Mouse (Mus musculus): Measurements from ENCODE around the gene B3gnt8. TPM values are rescaled to one million over a fixed set of nuclear protein-coding genes. Genes with fewer than 3 reads are reported as not detected.

Gene B3gnt8
- polyA plus RNA-seq, 1 experiment from 2014 or later, result 0.67 TPM

DNA sequence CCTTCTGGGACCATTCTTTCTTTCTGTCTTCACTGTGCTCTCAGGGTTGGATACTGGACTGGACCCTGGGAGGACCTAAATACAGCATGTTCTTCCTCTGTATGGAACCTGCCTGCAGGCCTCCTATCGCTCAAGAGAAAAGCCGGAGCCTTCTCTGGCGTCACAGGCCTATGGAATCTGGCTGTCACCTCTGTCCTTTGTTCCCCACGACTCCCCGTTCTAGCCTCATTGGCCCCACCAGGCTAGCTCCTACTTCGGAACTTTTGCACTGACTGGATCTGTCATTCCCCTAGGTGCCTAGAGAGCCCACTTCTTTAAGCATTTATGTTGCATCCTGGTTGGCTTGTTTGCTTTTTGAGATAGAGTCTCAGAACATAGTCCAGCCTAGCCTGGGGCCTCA, 58.2 kb downstream of the B3gnt8 start:
- Histone ChIP-seq H3K4me2 (no peak overlapping the region), H3K4me1 (peaks cover 52% of the 10 kb centered on the region), H3K4me3 (no peak overlapping the region), H3K9me3 (replicated peaks) (no peaks in the 10 kb centered on the region), H3K27me3 (peaks cover 51% of the 10 kb centered on the region), H3K9ac (no peak overlapping the region), H3K27ac (no peak overlapping the region), H3K36me3 (ENCODE audit: poor library complexity, severe bottlenecking) (peaks cover 14% of the 10 kb centered on the region)
- no peak for ATAC-seq
- WGBS, result 85% methylated on average over 6 of the region's 6 CpGs

Other genes starting within 250 kb of the B3gnt8 start
- gene Lipe, start 227.9 kb upstream of the B3gnt8 start, polyA plus RNA-seq (2015; fragmentation: Nextera tagmentation; extraction: Ambion mirVana), result 10.6 and 11.9 TPM in 2 replicates
- 0.40 and 0.45 TPM in 2 replicates for gene Cxcl17, start 213.8 kb upstream of the B3gnt8 start, polyA plus RNA-seq (2015; fragmentation: Nextera tagmentation; extraction: Ambion mirVana)
- 0.39 and 0.49 TPM in 2 replicates for gene Ceacam1, start 149.1 kb upstream of the B3gnt8 start, polyA plus RNA-seq (2015; fragmentation: Nextera tagmentation; extraction: Ambion mirVana)
- 0.14 and 0.15 TPM in 2 replicates for gene Ceacam2, start 86.8 kb upstream of the B3gnt8 start, polyA plus RNA-seq (2015; fragmentation: Nextera tagmentation; extraction: Ambion mirVana)
- gene Erich4, start 10.8 kb upstream of the B3gnt8 start, polyA plus RNA-seq (2015; fragmentation: Nextera tagmentation; extraction: Ambion mirVana), result not detected in 2 replicates
- gene Dmac2, start 7.2 kb upstream of the B3gnt8 start, polyA plus RNA-seq (2015; fragmentation: Nextera tagmentation; extraction: Ambion mirVana), result 25.6 and 27.4 TPM in 2 replicates
- 48.1 and 49.0 TPM in 2 replicates for gene Bckdha, start 32.3 kb downstream of the B3gnt8 start, polyA plus RNA-seq (2015; fragmentation: Nextera tagmentation; extraction: Ambion mirVana)
- 54.0 and 55.2 TPM in 2 replicates for gene Exosc5, start 32.5 kb downstream of the B3gnt8 start, polyA plus RNA-seq (2015; fragmentation: Nextera tagmentation; extraction: Ambion mirVana)
- 5.2 and 7.5 TPM in 2 replicates for gene Tmem91, start 48.5 kb downstream of the B3gnt8 start, polyA plus RNA-seq (2015; fragmentation: Nextera tagmentation; extraction: Ambion mirVana)
- 40.2 and 48.4 TPM in 2 replicates for gene B9d2, start 54.1 kb downstream of the B3gnt8 start, polyA plus RNA-seq (2015; fragmentation: Nextera tagmentation; extraction: Ambion mirVana)
- 0.34 and 0.52 TPM in 2 replicates for gene Tgfb1, start 60.3 kb downstream of the B3gnt8 start, polyA plus RNA-seq (2015; fragmentation: Nextera tagmentation; extraction: Ambion mirVana)
- 26.4 and 27.9 TPM in 2 replicates for gene Ccdc97, start 92.4 kb downstream of the B3gnt8 start, polyA plus RNA-seq (2015; fragmentation: Nextera tagmentation; extraction: Ambion mirVana)
- 60.8 and 65.0 TPM in 2 replicates for gene Hnrnpul1, start 128.1 kb downstream of the B3gnt8 start, polyA plus RNA-seq (2015; fragmentation: Nextera tagmentation; extraction: Ambion mirVana)
- gene Axl, start 162.1 kb downstream of the B3gnt8 start, polyA plus RNA-seq (2015; fragmentation: Nextera tagmentation; extraction: Ambion mirVana), result 18.1 and 19.4 TPM in 2 replicates
- gene Cyp2s1, start 190.3 kb downstream of the B3gnt8 start, polyA plus RNA-seq (2015; fragmentation: Nextera tagmentation; extraction: Ambion mirVana), result 0.49 and 0.78 TPM in 2 replicates